Mouse (Mus musculus) lung, postnatal 0 days (tissue): ENCODE measurements around the gene Gm9913. TPM values are rescaled to one million over a fixed set of nuclear protein-coding genes. Genes with fewer than 3 reads are reported as not detected.

Experiments used
- ATAC-seq: fragments of 200-750 bp; cut with Nextera tagmentation; 2 replicates; pipeline ENCODE4 v1.8.0; 2017; ENCODE audit warnings: moderate library complexity
- DNase-seq: peaks from one replicate; pipeline ENCODE4 v3.0.0-alpha.2; 2016; ENCODE audit warnings: low spot score
- H3K27ac ChIP-seq: fragments of 300-500 bp; sonication (generic); 2 replicates; pipeline ENCODE4 v1.5.1; 2014; ENCODE audit warnings: antibody characterized with exemption, mild to moderate bottlenecking, low read length, mixed read lengths
- H3K27me3 ChIP-seq: fragments of 300-500 bp; sonication (generic); replicated peaks from 2 replicates; pipeline ENCODE4 v1.6.1; 2014; ENCODE audit warnings: low read length, mixed read lengths; ENCODE audit not compliant: insufficient read depth
- H3K36me3 ChIP-seq: fragments of 300-500 bp; sonication (generic); 2 replicates; pipeline ENCODE4 v1.6.1; 2014; ENCODE audit warnings: low read length, mixed read lengths; ENCODE audit not compliant: insufficient read depth
- H3K4me1 ChIP-seq: fragments of 300-500 bp; sonication (generic); 2 replicates; pipeline ENCODE4 v1.6.1; 2014; ENCODE audit warnings: antibody characterized with exemption, low read depth, low read length, mixed read lengths; ENCODE audit not compliant: insufficient read depth
- H3K4me2 ChIP-seq: fragments of 300-500 bp; sonication (generic); replicated peaks from 2 replicates; pipeline ENCODE4 v1.6.1; 2014; ENCODE audit warnings: low read depth, mild to moderate bottlenecking, low read length, moderate library complexity, mixed read lengths
- H3K4me3 ChIP-seq: fragments of 300-500 bp; sonication (generic); 2 replicates; pipeline ENCODE4 v1.5.1; 2014; ENCODE audit warnings: low read depth, low read length
- H3K9ac ChIP-seq: fragments of 300-500 bp; sonication (generic); replicated peaks from 2 replicates; pipeline ENCODE4 v1.6.1; 2014; ENCODE audit warnings: low read depth, mild to moderate bottlenecking
- H3K9me3 ChIP-seq: fragments of 300-500 bp; sonication (generic); 2 replicates; pipeline ENCODE4 v1.6.1; 2016; ENCODE audit warnings: low read length, mixed read lengths
- CTCF ChIP-seq: IDR thresholded peaks from 2 replicates; pipeline ENCODE4 v1.5.1; 2016; ENCODE audit warnings: antibody characterized with exemption, mild to moderate bottlenecking
- EP300 ChIP-seq: IDR thresholded peaks from 2 replicates; pipeline ENCODE4 v1.6.1; 2016; ENCODE audit warnings: antibody characterized with exemption, mild to moderate bottlenecking, control low read depth
- WGBS: fragments of 180-500 bp; shearing (Covaris S2); extraction: QIAGEN DNeasy Blood & Tissue Kit; methylation state at CpG from one replicate; pipeline ENCODE4 v1.1.7; 2014; 5-methylcytosine and 5-hydroxymethylcytosine counted together
- polyA plus RNA-seq: library from polyadenylated mRNA; unstranded; fragments of >200 nt; fragmentation: Nextera tagmentation; extraction: Ambion mirVana; gene quantifications from 2 replicates; pipeline ENCODE4 v1.2.1, GENCODE M21; 2015

Gene Gm9913
- 0.33 and 0.68 TPM in 2 replicates for polyA plus RNA-seq

DNA sequence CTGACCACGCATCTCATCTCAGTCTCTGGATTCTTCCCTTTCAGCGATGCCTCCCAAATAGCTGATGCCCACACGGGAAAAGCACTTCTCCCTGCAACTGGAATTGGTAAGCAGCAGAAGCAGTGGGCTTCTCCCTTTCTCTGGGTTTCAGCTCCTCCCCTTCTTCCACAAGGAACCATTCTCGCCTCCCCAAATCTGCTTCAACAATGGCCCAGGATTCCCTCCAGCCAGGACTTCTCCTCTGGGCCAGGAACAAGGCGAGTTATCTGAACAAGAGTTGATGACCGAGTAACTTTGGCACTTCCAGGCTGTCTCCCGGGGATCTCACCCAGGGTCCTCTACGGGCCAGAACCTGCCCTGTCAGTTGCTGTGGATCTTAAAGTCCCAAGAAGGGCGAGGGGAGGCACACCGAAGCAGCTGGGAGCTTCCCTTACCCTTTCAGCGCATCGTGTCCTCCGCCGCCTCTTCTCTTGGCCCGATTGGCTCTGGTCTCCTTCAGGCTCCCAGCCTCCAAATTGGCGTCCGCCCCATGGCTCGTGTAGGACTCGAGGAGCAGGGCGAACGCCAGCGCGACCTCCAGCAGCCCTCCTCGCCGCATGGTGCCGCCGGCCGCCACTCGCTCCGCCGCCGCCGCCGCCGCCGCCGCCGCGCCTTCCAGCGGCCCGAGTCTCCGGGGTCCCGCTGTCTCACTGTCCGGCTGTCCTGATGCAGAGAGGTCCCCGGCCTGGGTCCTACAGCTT, at the start of gene Gm9913:
Gene Gm9913, plus strand, starts transcription at position 84 of the 740 bp plus-strand sequence.
- Histone ChIP-seq H3K4me2 (peak within 1 kb of the TSS; percentile 87), H3K4me3 (peak within 1 kb of the TSS; percentile 61), H3K4me1 (peaks cover 5% of the 10 kb centered on the region; the same call in 1 of the 2 replicates), H3K27ac (peak within 1 kb of the TSS; percentile 87), H3K9me3 (no peaks in the 10 kb centered on the region), H3K9ac (peak within 1 kb of the TSS; percentile 70), H3K36me3 (no peaks in the 10 kb centered on the region), H3K27me3 (0 out of 2 replicates have a peak, but pooled peaks cover 5% of the 10 kb centered on the region)
- DNase-seq (peak; percentile 37), ATAC-seq (peak; percentile 8)
- TF ChIP-seq EP300 = no peak
- no peak for TF ChIP-seq CTCF
- WGBS = 3% methylated on average over 36 of the region's 45 CpGs

DNA sequence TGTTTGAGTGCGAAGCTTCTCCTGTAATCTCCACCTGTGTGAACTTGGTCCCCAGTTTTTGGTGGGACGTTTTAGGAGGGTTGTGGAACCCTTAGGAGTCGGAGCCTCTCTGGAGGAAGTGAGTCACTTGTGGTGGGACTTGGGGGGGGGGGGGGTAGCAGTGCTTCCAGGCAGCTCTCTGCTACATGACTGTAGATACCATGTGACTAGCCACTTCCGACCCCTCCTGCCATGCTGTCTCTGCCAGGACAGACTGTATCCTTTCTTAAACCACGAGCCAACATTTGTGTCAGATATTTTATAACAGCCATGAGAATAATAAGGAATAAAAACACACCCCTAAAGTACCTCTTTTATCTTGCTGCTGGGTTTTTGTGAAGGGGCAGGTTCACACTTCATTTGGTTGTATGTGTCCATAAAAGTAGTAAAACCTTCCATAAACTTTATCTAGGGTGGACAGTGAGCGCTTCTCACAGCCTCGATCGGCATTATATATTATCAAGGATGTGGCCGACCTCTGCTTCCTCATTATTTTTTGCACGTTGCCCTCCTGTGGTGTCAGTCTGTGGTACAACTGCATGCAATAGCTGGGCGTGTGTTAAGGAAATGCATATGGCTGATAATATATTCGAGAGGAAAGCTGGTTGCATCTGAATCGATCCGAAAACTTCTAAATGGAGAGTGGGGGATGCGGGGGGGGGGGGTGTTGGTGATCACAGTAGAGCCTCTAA, 48.7 kb upstream of the Gm9913 start:
- 72% methylated on average over 15 of the region's 15 CpGs for WGBS
- no peak for DNase-seq
- peak; percentile 39 for TF ChIP-seq CTCF
- no peak for TF ChIP-seq EP300
- Histone ChIP-seq H3K27me3 (no peaks in the 10 kb centered on the region), H3K9ac (no peak overlapping the region), H3K36me3 (no peaks in the 10 kb centered on the region), H3K4me1 (no peaks in the 10 kb centered on the region), H3K9me3 (no peaks in the 10 kb centered on the region), H3K27ac (no peak overlapping the region), H3K4me3 (no peak overlapping the region), H3K4me2 (no peak overlapping the region)
- peak; percentile 44; the same call in 1 of the 2 replicates for ATAC-seq

DNA sequence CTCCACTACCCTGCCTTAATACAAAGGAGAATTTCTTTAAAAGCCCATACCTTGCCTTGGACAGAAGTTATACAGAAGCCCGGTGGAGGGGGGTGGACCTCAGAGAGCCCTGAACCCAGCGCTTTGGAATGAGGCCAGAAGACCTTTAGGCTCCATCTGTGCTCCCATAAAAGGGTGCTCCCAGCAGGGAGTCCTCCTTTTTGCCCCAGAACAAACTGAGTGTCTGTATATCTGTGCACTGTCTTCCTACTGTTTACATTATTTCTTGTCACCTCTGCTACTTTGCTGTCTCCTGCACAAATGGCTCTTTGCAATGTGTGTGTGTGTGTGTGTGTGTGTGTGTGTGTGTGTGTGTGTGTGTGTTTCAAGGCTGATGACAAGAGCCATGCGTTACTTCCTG, 45.8 kb upstream of the Gm9913 start:
- WGBS = 52% methylated on average over 3 of the region's 3 CpGs

DNA sequence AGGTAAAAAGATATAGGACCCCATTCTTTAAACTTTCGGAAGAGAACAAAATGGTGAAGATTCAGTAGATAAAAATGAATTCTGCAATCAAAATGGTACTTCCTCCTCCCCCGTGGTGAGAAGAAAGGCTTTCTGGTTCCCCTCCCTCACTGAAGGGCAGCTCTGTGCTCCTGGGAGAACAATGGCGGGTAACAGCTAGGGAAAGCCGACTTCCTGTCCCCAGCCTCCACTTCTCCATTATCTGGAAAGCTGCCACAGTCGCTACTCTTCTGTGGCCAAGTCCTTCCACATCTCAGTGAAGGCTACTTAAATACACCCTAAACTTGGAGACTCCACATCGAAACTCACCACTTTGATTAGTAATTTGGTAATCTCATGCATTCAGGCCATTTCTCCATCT, 40.9 kb upstream of the Gm9913 start:
- ATAC-seq (peak; percentile 58), DNase-seq (peak; percentile 47)
- 62% methylated on average over 6 of the region's 6 CpGs for WGBS

More for the DNA sequence above, 45.8 kb upstream of the Gm9913 start:
- H3K27ac ChIP-seq = no peak overlapping the region
- no peaks in the 10 kb centered on the region for H3K9me3 ChIP-seq
- no peaks in the 10 kb centered on the region for H3K27me3 ChIP-seq
- H3K36me3 ChIP-seq = no peaks in the 10 kb centered on the region
- DNase-seq (no peak), ATAC-seq (0 out of 2 replicates have a peak, but pooled peaks have one; percentile 16)
- H3K4me3 ChIP-seq = no peak overlapping the region
- H3K4me1 ChIP-seq = no peaks in the 10 kb centered on the region
- TF ChIP-seq EP300 (no peak), CTCF (no peak)
- no peak overlapping the region for H3K4me2 ChIP-seq
- no peak overlapping the region for H3K9ac ChIP-seq

DNA sequence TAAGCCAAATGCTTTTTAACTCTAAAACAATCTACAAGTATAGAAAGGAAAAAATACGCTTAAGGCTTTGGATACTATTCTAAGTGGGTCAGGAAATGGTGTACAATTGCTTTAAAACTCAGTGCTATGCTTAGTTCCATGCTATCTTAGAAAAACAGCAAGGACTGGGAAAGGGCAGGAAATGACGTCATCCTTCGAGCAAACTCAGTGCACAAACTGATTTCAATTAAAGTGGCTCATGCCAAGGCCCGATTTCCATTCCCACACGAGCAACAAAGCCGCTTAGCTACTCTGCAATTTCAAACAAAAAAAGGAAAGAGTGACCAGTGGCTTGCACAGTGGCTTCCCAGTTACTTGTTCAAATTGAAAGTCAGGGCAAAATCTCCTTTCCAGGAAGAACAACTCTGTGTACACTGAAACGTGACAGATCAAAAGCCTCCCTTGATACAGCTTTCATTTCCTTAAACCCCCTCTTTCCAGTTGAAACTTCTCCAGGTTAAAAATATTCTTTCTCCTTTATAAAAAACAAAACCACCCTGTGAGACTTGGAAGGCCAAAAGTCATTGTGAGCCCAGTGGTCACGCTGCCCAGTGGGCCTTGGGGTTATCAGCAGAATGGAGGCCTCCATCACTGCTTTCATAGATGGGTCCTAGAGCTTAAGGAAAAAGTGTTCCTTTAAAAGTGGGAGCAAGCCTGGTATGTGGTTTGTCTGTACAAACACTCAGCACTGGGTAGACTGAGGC, 34.2 kb upstream of the Gm9913 start:
- peak overlapping the region; percentile 23; the same call in 1 of the 2 replicates for H3K27ac ChIP-seq
- H3K4me3 ChIP-seq = no peak overlapping the region
- 29% methylated on average over 8 of the region's 8 CpGs for WGBS
- no peak overlapping the region for H3K9ac ChIP-seq
- peaks cover 9% of the 10 kb centered on the region; the same call in 1 of the 2 replicates for H3K36me3 ChIP-seq
- ATAC-seq = peak; percentile 50
- no peaks in the 10 kb centered on the region for H3K9me3 ChIP-seq
- H3K4me1 ChIP-seq = peaks cover 5% of the 10 kb centered on the region; the same call in 1 of the 2 replicates
- TF ChIP-seq CTCF = no peak
- TF ChIP-seq EP300 = no peak
- no peaks in the 10 kb centered on the region for H3K27me3 ChIP-seq
- H3K4me2 ChIP-seq = no peak overlapping the region
- peak; percentile 69 for DNase-seq

More for the DNA sequence above, 40.9 kb upstream of the Gm9913 start:
- Histone ChIP-seq H3K36me3 (peaks cover 11% of the 10 kb centered on the region; the same call in 1 of the 2 replicates), H3K27ac (no peak overlapping the region), H3K4me2 (no peak overlapping the region), H3K4me1 (no peaks in the 10 kb centered on the region), H3K27me3 (no peaks in the 10 kb centered on the region), H3K9ac (no peak overlapping the region), H3K9me3 (no peaks in the 10 kb centered on the region), H3K4me3 (no peak overlapping the region)
- TF ChIP-seq EP300 (no peak), CTCF (no peak)
